Mouse (Mus musculus) left cerebral cortex, postnatal 14 days (tissue): Measurements from ENCODE around the gene Prr22. TPM values are rescaled to one million over a fixed set of nuclear protein-coding genes. Genes with fewer than 3 reads are reported as not detected.

Experiments
- DNase-seq, 2 experiments: peaks; one replicate each; pipeline ENCODE4 v3.0.0; 2021 to 2022; ENCODE audit warnings: low spot score in 2 of 2, mixed read lengths in 1 of 2
- intact Hi-C: fragments of 180-260 bp; cut with DNase I; formaldehyde crosslinking; loops from one replicate; pipeline ENCODE4 v1.15.1; 2025
- total RNA-seq, 2 experiments: library from RNA; stranded (reverse); gene quantifications; 2 replicates each; pipeline ENCODE4 v1.2.3; 2021

Gene Prr22
- total RNA-seq, 2 experiments from 2014 or later, result 0.51 to 0.94 TPM

GRCm38 (mm10) chr17:56793614-56794319 lies 23.7 kb downstream of the Prr22 start:
- intact Hi-C loops, result no loop called here
- no peak for DNase-seq

GRCm38 (mm10) chr17:56799276-56799675 lies 29.2 kb downstream of the Prr22 start:
- DNase-seq, result no peak
- intact Hi-C loops, result no loop called here

DNA sequence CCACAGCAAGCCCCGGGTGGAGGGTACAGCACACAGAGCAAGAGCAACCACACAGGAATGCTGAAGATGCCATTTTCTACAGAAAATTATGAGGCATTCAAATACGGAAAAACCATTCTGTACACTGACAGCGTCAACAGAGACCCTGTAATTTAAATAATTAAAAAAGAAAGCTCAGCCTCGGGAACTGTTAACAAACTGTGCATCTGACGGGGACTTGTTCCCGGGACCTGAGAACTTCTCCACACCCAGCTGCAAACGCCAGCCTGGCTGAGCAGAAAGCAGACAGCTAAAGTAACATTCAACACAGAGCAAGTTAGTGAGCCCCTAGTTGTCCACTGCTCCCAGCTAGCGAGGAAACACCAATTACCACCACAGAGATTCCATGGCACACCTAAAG lies 32.0 kb downstream of the Prr22 start:
- intact Hi-C loops, result loop anchor here (10.0 kb wide), 1 partner anchor 363 kb away; no protein-coding TSS in a partner anchor
- no peak for DNase-seq

GRCm38 (mm10) chr17:56804952-56805351 lies 34.9 kb downstream of the Prr22 start:
- intact Hi-C loops, result loop anchor here (5.0 to 10.0 kb wide), 3 partner anchors 92 to 360 kb away; no protein-coding TSS in a partner anchor

GRCm38 (mm10) chr17:56805784-56806183 lies 35.7 kb downstream of the Prr22 start:
- no peak for DNase-seq
- intact Hi-C loops, result loop anchor here (5.0 to 10.0 kb wide), 3 partner anchors 92 to 359 kb away; no protein-coding TSS in a partner anchor

More at GRCm38 (mm10) chr17:56804952-56805351, 34.9 kb downstream of the Prr22 start:
- DNase-seq, result no peak

- peak; percentile 84 to 85 for DNase-seq
- intact Hi-C loops, result loop anchor here (2.0 to 10.0 kb wide), 4 partner anchors 50 to 356 kb away; no protein-coding TSS in a partner anchor
Measured at GRCm38 (mm10) chr17:56808518-56808917, 38.5 kb downstream of the Prr22 start.

DNA sequence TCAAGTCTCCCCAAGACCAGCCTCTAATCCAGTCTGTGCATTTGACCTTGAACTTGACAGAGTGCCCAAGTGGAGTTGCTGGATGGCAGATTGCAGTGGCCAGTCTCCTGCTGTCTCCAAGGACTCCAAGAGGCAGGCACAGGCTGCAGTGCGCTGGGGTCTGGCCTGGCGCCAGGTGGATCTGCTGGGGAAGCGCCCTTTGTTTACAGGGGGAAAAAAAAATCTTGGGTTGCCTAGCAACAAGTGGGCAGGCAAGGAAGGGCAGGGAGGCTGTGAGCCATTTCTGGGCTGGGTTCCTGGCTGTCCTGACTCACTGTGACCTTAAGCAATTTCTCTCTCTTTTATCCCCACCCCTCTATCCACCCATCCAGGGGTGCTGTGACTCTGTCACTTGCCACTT lies 40.2 kb downstream of the Prr22 start:
- intact Hi-C loops, result loop anchor here (5.0 kb wide), 2 partner anchors 187 to 527 kb away; partner anchors contain the start of gene Alkbh7
- DNase-seq, result peak; percentile 78 to 87

- intact Hi-C loops, result loop anchor here (5.0 kb wide), 2 partner anchors 183 to 523 kb away; partner anchors contain the start of gene Alkbh7
- DNase-seq, result peak; percentile 84 to 89
Measured at GRCm38 (mm10) chr17:56814316-56815056, 44.4 kb downstream of the Prr22 start.

- intact Hi-C loops, result no loop called here
- no peak for DNase-seq
Measured at GRCm38 (mm10) chr17:56815057-56815345, 45.0 kb downstream of the Prr22 start.

DNA sequence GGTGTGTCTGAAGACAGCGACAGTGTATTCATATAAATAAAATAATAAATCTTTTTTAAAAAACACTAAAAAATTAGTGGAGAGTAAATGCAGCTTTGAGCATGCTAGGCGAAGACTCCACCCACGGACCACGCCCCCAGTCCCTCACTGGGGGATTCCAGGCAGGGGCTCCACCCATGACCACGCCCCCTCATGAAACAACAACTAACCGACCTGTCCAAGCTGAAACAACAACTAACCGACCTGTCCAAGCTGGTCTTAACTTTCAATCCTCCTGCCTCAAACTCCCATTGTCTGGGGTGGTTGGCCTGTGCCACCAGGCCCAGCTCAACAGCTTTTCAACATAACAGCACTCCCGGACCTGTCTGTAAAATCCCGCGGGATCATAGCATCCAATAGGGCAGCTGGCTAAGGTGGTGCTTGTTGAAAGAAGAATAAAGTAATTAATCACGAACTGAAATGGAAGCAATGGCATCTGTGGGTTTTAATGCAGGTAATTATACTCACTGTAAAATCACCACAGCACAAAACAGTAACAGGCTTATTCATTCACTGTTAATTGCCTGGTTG lies 48.1 kb downstream of the Prr22 start:
- DNase-seq, result no peak
- intact Hi-C loops, result no loop called here

GRCm38 (mm10) chr17:56819032-56819545 lies 49.0 kb downstream of the Prr22 start:
- DNase-seq, result no peak
- intact Hi-C loops, result no loop called here

DNA sequence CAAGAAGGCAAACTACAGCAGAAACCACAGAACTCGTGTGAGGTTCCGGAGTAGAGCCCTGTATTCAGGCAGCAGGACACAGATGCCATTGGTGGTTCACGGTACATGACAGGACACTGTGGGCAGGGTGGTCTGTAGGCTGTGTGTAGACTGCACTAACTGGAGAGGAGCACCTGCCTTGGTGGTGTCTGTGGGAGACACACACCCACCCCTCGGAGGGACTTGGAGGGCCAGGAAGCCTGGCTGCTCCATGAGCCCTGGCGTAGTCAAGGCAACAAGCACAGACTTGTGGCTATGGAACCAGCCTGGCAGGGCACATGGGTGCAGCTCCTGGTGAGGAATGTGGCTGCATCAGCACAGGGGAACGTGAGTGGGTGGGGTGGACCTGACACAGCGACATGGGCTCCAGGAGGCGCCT lies 49.7 kb downstream of the Prr22 start:
- intact Hi-C loops, result no loop called here
- peak in 1 of 2 experiments; percentile 59 for DNase-seq

Other genes starting within 250 kb of the Prr22 start
- gene Gm20219, start 215.9 kb upstream of the Prr22 start, total RNA-seq, result 1 to 10 TPM; 1.1 to 1.8 TPM
- 100 to 1,000 TPM; 100 to 111 TPM for gene Safb2, start 185.7 kb upstream of the Prr22 start, total RNA-seq
- 100 to 1,000 TPM; 136 to 137 TPM for gene Safb, start 185.4 kb upstream of the Prr22 start, total RNA-seq
- gene 2410015M20Rik, start 160.5 kb upstream of the Prr22 start, total RNA-seq, result 100 to 1,000 TPM; 168 to 176 TPM
- gene Rpl36, start 156.8 kb upstream of the Prr22 start, total RNA-seq, result 100 to 1,000 TPM; 342 to 390 TPM
- 10 to 100 TPM; 65.6 to 66.7 TPM for gene Lonp1, start 143.4 kb upstream of the Prr22 start, total RNA-seq
- gene Catsperd, start 142.1 kb upstream of the Prr22 start, total RNA-seq, result under 1 TPM; 0.49 to 0.62 TPM
- 10 to 100 TPM; 87.2 to 92.9 TPM for gene Ranbp3, start 97.0 kb upstream of the Prr22 start, total RNA-seq
- gene Ndufa11, start 52.5 kb upstream of the Prr22 start, total RNA-seq, result 100 to 1,000 TPM; 227 to 229 TPM
- 1 to 10 TPM; 7.8 to 8.0 TPM for gene Vmac, start 52.2 kb upstream of the Prr22 start, total RNA-seq
- 1 to 10 TPM; 2.6 to 4.5 TPM for gene Nrtn, start 12.7 kb upstream of the Prr22 start, total RNA-seq
- gene Dus3l, start 5.5 kb upstream of the Prr22 start, total RNA-seq, result 10 to 100 TPM; 66.2 to 75.0 TPM
- gene Rfx2, start 60.8 kb downstream of the Prr22 start, total RNA-seq, result 1 to 10 TPM; 2.1 to 2.4 TPM
- not detected for gene Acsbg2, start 104.2 kb downstream of the Prr22 start, total RNA-seq
- gene 1700061G19Rik, start 105.2 kb downstream of the Prr22 start, total RNA-seq, result under 1 TPM in 1 of 2 experiments, not detected in 1; 0.18 TPM
- gene Mllt1, start 165.2 kb downstream of the Prr22 start, total RNA-seq, result 10 to 100 TPM; 66.8 to 67.9 TPM
- not detected for gene Acer1, start 211.9 kb downstream of the Prr22 start, total RNA-seq
- 10 to 100 TPM; 49.6 to 58.2 TPM for gene Clpp, start 220.1 kb downstream of the Prr22 start, total RNA-seq
- 10 to 100 TPM; 19.9 to 26.0 TPM for gene Alkbh7, start 227.1 kb downstream of the Prr22 start, total RNA-seq
- gene Pspn, start 229.8 kb downstream of the Prr22 start, total RNA-seq, result not detected
- gene Gtf2f1, start 241.0 kb downstream of the Prr22 start, total RNA-seq, result 10 to 100 TPM; 54.9 to 58.4 TPM
- under 1 TPM in 1 of 2 experiments, not detected in 1; 0.30 TPM for gene Gm17949, start 241.2 kb downstream of the Prr22 start, total RNA-seq